In the genomic region with DNA sequence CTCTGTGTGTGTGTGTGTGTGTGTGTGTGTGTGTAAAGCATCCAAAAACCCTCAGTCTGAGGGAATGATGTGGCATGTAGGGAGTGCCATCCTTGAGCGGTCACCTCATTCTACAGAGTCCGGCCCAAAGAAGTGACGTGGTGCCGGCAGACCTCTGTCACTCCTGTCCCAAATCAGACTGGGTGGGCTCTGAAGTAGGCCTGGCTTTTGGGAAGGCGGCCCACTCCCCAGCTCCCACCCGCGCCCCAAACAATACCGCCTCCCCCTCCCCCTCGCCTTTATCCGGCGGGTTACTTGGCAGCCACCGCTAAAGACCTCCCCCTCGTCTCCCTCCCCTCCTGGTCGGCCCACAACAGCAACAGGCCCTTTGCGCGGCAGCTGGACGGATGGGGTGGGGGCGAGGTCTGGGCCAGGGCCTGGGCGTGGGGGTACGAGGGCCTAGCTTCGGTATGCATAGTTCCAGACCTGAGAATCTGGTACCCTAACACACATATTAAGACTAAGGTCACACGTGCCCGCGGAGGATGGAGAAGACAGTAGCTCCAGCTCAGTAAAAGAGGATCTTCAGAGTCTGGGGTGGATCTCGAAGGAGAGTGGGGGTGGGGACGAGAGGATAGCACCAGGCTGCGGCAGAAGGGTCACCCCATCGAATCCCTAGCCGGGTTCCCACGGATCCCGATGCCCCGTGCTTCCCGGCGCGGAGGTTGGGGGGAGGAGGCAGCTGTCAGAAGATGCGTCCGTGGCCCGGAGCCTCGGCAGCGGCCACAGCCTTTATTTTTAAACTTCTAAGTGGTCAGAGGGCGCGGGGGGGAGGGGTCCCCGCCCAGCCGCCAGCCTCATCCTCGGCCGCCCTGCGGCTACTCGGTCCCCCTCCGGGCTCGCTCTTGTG, we compare ENCODE assay signal across 8 mouse cellular contexts. TPM values are rescaled to one million over a fixed set of nuclear protein-coding genes. Genes with fewer than 3 reads are reported as not detected.
DNase-seq lines count a peak whose midpoint lies in the region; ATAC-seq and TF ChIP-seq lines count a peak whose summit lies in the region.

No protein-coding gene starts in this region.

- H3K4me3 ChIP-seq in E14TG2a.4 (replicated peaks; ENCODE audit: low read length) (peak overlapping the region; percentile 91), myocyte (peak overlapping the region; percentile 98)
- H3K4me3 ChIP-seq in liver, embryonic 11.5 days (ENCODE audit: low read depth, low read length), result peak overlapping the region; percentile 90

- peak overlapping the region; percentile 84 for H3K9ac ChIP-seq in liver, embryonic 11.5 days (ENCODE audit: low read depth, low read length)

- no peak for TF ChIP-seq CTCF in E14TG2a.4 (conservative IDR thresholded peaks at IDR 0.05; ENCODE audit: low read length)

- H3K4me1 ChIP-seq in E14TG2a.4 (replicated peaks; ENCODE audit: low read depth, low read length), result peaks cover 85% of the 10 kb centered on the region
- H3K4me1 ChIP-seq in liver, embryonic 11.5 days (replicated peaks; ENCODE audit: control insufficient read depth, insufficient read depth, low read length), result peaks cover 47% of the 10 kb centered on the region

- H3K27ac ChIP-seq in liver, embryonic 11.5 days (ENCODE audit: low read depth, low read length), result peak overlapping the region; percentile 82

- no peak for TF ChIP-seq POLR2A in myocyte (IDR thresholded peaks at IDR 0.05; ENCODE audit: insufficient read length, low read depth)

- intact Hi-C loops in heart, postnatal 14 days (cut with DNase I), result loop anchor here (2.0 kb wide), 1 partner anchor 19 kb away; no protein-coding TSS in a partner anchor

- WGBS in liver, embryonic 11.5 days, result 2% methylated on average over 49 of the region's 50 CpGs

- H3ac ChIP-seq in myocyte (ENCODE audit: control insufficient read depth, insufficient read length), result peak overlapping the region; percentile 81

- DNase-seq in CD4-positive, CD25-positive, alpha-beta regulatory T cell, adult 2 months (ENCODE audit: low read depth, low spot score), result peak; percentile 57
- peak; percentile 80 for DNase-seq in embryo, embryonic 11 days
- DNase-seq in heart, postnatal 14 days, result peak; percentile 62
- peak; percentile 57 for DNase-seq in liver, embryonic 11.5 days (ENCODE audit: low spot score)
- no peak for DNase-seq in frontal cortex, postnatal 14 days (ENCODE audit: low spot score in 2 of 2)

- H3K79me2 ChIP-seq in myocyte (ENCODE audit: control insufficient read depth, insufficient read depth), result peaks cover 63% of the 10 kb centered on the region

- H3K9me3 ChIP-seq in E14TG2a.4 (ENCODE audit: low read length), result no peaks in the 10 kb centered on the region
- no peaks in the 10 kb centered on the region for H3K9me3 ChIP-seq in liver, embryonic 11.5 days (ENCODE audit: control insufficient read depth, low read length)

- no peak for ATAC-seq in CD4-positive, CD25-positive, alpha-beta regulatory T cell, adult 4 months
- ATAC-seq in liver, embryonic 11.5 days (replicated peaks; ENCODE audit: low FRiP score), result peak; percentile 18

- peaks cover 20% of the 10 kb centered on the region for H3K27me3 ChIP-seq in E14TG2a.4 (ENCODE audit: insufficient read depth, low read length)
- no peaks in the 10 kb centered on the region; the same call in 1 of the 2 replicates for H3K27me3 ChIP-seq in liver, embryonic 11.5 days (replicated peaks; ENCODE audit: control insufficient read depth, insufficient read depth, low read length)
- H3K27me3 ChIP-seq in myocyte (ENCODE audit: control insufficient read depth, insufficient read depth, insufficient read length), result no peaks in the 10 kb centered on the region

- H3K36me3 ChIP-seq in E14TG2a.4 (ENCODE audit: insufficient read depth, low read length) (0 out of 2 replicates have a peak, but pooled peaks cover 4% of the 10 kb centered on the region), myocyte (ENCODE audit: control insufficient read depth, insufficient read depth) (no peaks in the 10 kb centered on the region)
- no peaks in the 10 kb centered on the region; the same call in 1 of the 2 replicates for H3K36me3 ChIP-seq in liver, embryonic 11.5 days (ENCODE audit: control insufficient read depth, insufficient read depth, low read length)

- H3K4me2 ChIP-seq in liver, embryonic 11.5 days, result peak overlapping the region; percentile 94
- peak overlapping the region; percentile 70 for H3K4me2 ChIP-seq in myocyte (ENCODE audit: low read depth)

TF ChIP-seq in myocyte, 11 proteins besides CTCF, POLR2A, EP300 and RAD21:
- TF ChIP-seq MAX (IDR thresholded peaks at IDR 0.05; ENCODE audit: low read depth), result no peak
- TF ChIP-seq MYOD1 (IDR thresholded peaks at IDR 0.05; ENCODE audit: control insufficient read depth in 1 of 3, insufficient read length in 2 of 3, low read depth in 2 of 3), result peak in 1 of 3 experiments; percentile 60
- no peak for TF ChIP-seq CEBPB (IDR thresholded peaks at IDR 0.05; ENCODE audit: insufficient read depth, poor library complexity, severe bottlenecking)
- no peak for TF ChIP-seq REST (IDR thresholded peaks at IDR 0.05; ENCODE audit: insufficient read depth, insufficient read length)
- no peak for TF ChIP-seq SRF (IDR thresholded peaks at IDR 0.05; ENCODE audit: control insufficient read depth, insufficient read length, low read depth)
- no peak for TF ChIP-seq E2F4 (IDR thresholded peaks at IDR 0.05; ENCODE audit: insufficient read depth)
- peak in 2 of 3 experiments; percentile 43 to 74 for TF ChIP-seq MYOG (IDR thresholded peaks at IDR 0.05; ENCODE audit: control insufficient read depth in 1 of 3, insufficient read depth in 1 of 3, insufficient read length in 2 of 3, low read depth in 2 of 3)
- TF ChIP-seq USF1 (IDR thresholded peaks at IDR 0.05; ENCODE audit: low read depth), result no peak
- no peak for TF ChIP-seq POLR2AphosphoS2 (IDR thresholded peaks at IDR 0.05; ENCODE audit: insufficient read length, low read depth)
- no peak for TF ChIP-seq TCF3 (IDR thresholded peaks at IDR 0.05; ENCODE audit: insufficient read length, low read depth)

RNA-seq across cellular contexts. Expression of a gene that starts 0.8 kb away (rescaled TPM):
- polyA plus RNA-seq in CD4-positive, CD25-positive, alpha-beta regulatory T cell, adult 4 months (2017; shearing (Covaris generic)), result 1 to 10 TPM; 2.0 to 6.3 TPM
- total RNA-seq in heart, postnatal 14 days (2021), result 100 to 1,000 TPM; 242 to 246 TPM
- 26.5 and 28.9 TPM in 2 replicates for polyA plus RNA-seq in liver, embryonic 11.5 days (2014; fragmentation: Nextera tagmentation; extraction: Ambion mirVana)
- 236 TPM for polyA plus RNA-seq in myocyte (2012; fragmentation: generic; extraction: Trizol)

RNA-seq across cellular contexts. Expression of a gene that starts 6.8 kb away (rescaled TPM):
- polyA plus RNA-seq in CD4-positive, CD25-positive, alpha-beta regulatory T cell, adult 4 months (2017; shearing (Covaris generic)), result 100 to 1,000 TPM in 1 of 2 experiments, 10 to 100 TPM in 1; 64.4 to 121 TPM
- total RNA-seq in heart, postnatal 14 days (2021), result 10 to 100 TPM; 45.6 to 49.3 TPM
- 20.6 and 26.8 TPM in 2 replicates for polyA plus RNA-seq in liver, embryonic 11.5 days (2014; fragmentation: Nextera tagmentation; extraction: Ambion mirVana)
- 84.1 TPM for polyA plus RNA-seq in myocyte (2012; fragmentation: generic; extraction: Trizol)

RNA-seq across cellular contexts. Expression of a gene that starts 31.2 kb away (rescaled TPM):
- not detected for polyA plus RNA-seq in CD4-positive, CD25-positive, alpha-beta regulatory T cell, adult 4 months (2017; shearing (Covaris generic))
- under 1 TPM; 0.79 to 0.85 TPM for total RNA-seq in heart, postnatal 14 days (2021)
- polyA plus RNA-seq in liver, embryonic 11.5 days (2014; fragmentation: Nextera tagmentation; extraction: Ambion mirVana), result 1.9 and 2.2 TPM in 2 replicates
- polyA plus RNA-seq in myocyte (2012; fragmentation: generic; extraction: Trizol), result 0.06 TPM

RNA-seq across cellular contexts. Expression of a gene that starts 52.8 kb away (rescaled TPM):
- polyA plus RNA-seq in CD4-positive, CD25-positive, alpha-beta regulatory T cell, adult 4 months (2017; shearing (Covaris generic)), result 100 to 1,000 TPM; 222 to 330 TPM
- total RNA-seq in heart, postnatal 14 days (2021), result 100 to 1,000 TPM; 130 to 144 TPM
- 199 and 207 TPM in 2 replicates for polyA plus RNA-seq in liver, embryonic 11.5 days (2014; fragmentation: Nextera tagmentation; extraction: Ambion mirVana)
- 56.6 TPM for polyA plus RNA-seq in myocyte (2012; fragmentation: generic; extraction: Trizol)

Comparison
In these comparisons a context has a peak if more than half of its experiments do, and no peak if none do; other contexts are left out.
1. DNase-seq: peak in CD4-positive, CD25-positive, alpha-beta regulatory T cell, adult 2 months (single experiment), embryo, embryonic 11 days (single experiment), heart, postnatal 14 days (2 of 2) and liver, embryonic 11.5 days (single experiment); none in frontal cortex, postnatal 14 days (0 of 2).
2. Peak in every context shown above with its lines, with median percentiles within 50 percentile points of each other: H3K4me3 ChIP-seq.